Mouse (Mus musculus): ENCODE measurements around the gene Aim2.
A peak's percentile ranks its signal among the peaks of the same experiment; 100 is the strongest.
"Not testable (repeated sequence)": the region's sequence is repeated elsewhere in the genome, so short reads cannot be mapped to it uniquely, and the experiment has no call there.

Aim2 gene

GRCm38 (mm10) chr1:173350372-173350957 is at the start of gene Aim2:
TSS of gene Aim2 (plus strand) at chr1:173350879.
- no peak for DNase-seq (ENCODE audit: low spot score in 2 of 2)

- DNase-seq (ENCODE audit: low spot score in 2 of 2): not testable (repeated sequence)
Measured at GRCm38 (mm10) chr1:173302795-173303194, 47.9 kb upstream of the Aim2 start.

GRCm38 (mm10) chr1:173313535-173314050 is 37.1 kb upstream of the Aim2 start:
- not testable (repeated sequence) for DNase-seq (ENCODE audit: low spot score in 2 of 2)

GRCm38 (mm10) chr1:173315725-173316124 is 35.0 kb upstream of the Aim2 start:
- DNase-seq (ENCODE audit: low spot score in 2 of 2): no peak

GRCm38 (mm10) chr1:173317925-173318477 is 32.7 kb upstream of the Aim2 start:
- no peak for DNase-seq (ENCODE audit: low spot score in 2 of 2)

GRCm38 (mm10) chr1:173321593-173322248 is 29.0 kb upstream of the Aim2 start:
- no peak for DNase-seq (ENCODE audit: low spot score in 2 of 2)

GRCm38 (mm10) chr1:173322249-173322627 is 28.4 kb upstream of the Aim2 start:
- no peak for DNase-seq (ENCODE audit: low spot score in 2 of 2)

GRCm38 (mm10) chr1:173323839-173324585 is 26.7 kb upstream of the Aim2 start:
- DNase-seq (ENCODE audit: low spot score in 2 of 2): no peak

GRCm38 (mm10) chr1:173324961-173325360 is 25.7 kb upstream of the Aim2 start:
- no peak for DNase-seq (ENCODE audit: low spot score in 2 of 2)

- no peak for DNase-seq (ENCODE audit: low spot score in 2 of 2)
Measured at GRCm38 (mm10) chr1:173325395-173325794, 25.3 kb upstream of the Aim2 start.

GRCm38 (mm10) chr1:173326552-173326951 is 24.1 kb upstream of the Aim2 start:
- no peak for DNase-seq (ENCODE audit: low spot score in 2 of 2)

GRCm38 (mm10) chr1:173328446-173328845 is 22.2 kb upstream of the Aim2 start:
- DNase-seq (ENCODE audit: low spot score in 2 of 2): no peak

GRCm38 (mm10) chr1:173329185-173329584 is 21.5 kb upstream of the Aim2 start:
- no peak for DNase-seq (ENCODE audit: low spot score in 2 of 2)

GRCm38 (mm10) chr1:173329743-173330142 is 20.9 kb upstream of the Aim2 start:
- no peak for DNase-seq (ENCODE audit: low spot score in 2 of 2)

- no peak for DNase-seq (ENCODE audit: low spot score in 2 of 2)
Measured at GRCm38 (mm10) chr1:173332418-173332817, 18.3 kb upstream of the Aim2 start.

GRCm38 (mm10) chr1:173333312-173334253 is 17.1 kb upstream of the Aim2 start, which contains the start of gene Ackr1:
TSS of gene Ackr1 (minus strand) at chr1:173333750.
- no peak for DNase-seq (ENCODE audit: low spot score in 2 of 2)

GRCm38 (mm10) chr1:173335903-173336302 is 14.8 kb upstream of the Aim2 start:
- no peak for DNase-seq (ENCODE audit: low spot score in 2 of 2)

- no peak for DNase-seq (ENCODE audit: low spot score in 2 of 2)
Measured at GRCm38 (mm10) chr1:173337008-173337407, 13.7 kb upstream of the Aim2 start.

GRCm38 (mm10) chr1:173339543-173339942 is 11.1 kb upstream of the Aim2 start:
- DNase-seq (ENCODE audit: low spot score in 2 of 2): peak in 1 of 2 experiments; percentile 30

GRCm38 (mm10) chr1:173342425-173342824 is 8.3 kb upstream of the Aim2 start:
- no peak for DNase-seq (ENCODE audit: low spot score in 2 of 2)

- no peak for DNase-seq (ENCODE audit: low spot score in 2 of 2)
Measured at GRCm38 (mm10) chr1:173343934-173344333, 6.7 kb upstream of the Aim2 start.
